Mouse (Mus musculus): ENCODE data around the gene Aox2. TPM values are rescaled to one million over a fixed set of nuclear protein-coding genes. Genes with fewer than 3 reads are reported as not detected.
A peak's percentile ranks its signal among the peaks of the same experiment; 100 is the strongest.

Gene Aox2
- total RNA-seq, 2 experiments from 2014 or later = 0.27 TPM; not detected in 1

DNA sequence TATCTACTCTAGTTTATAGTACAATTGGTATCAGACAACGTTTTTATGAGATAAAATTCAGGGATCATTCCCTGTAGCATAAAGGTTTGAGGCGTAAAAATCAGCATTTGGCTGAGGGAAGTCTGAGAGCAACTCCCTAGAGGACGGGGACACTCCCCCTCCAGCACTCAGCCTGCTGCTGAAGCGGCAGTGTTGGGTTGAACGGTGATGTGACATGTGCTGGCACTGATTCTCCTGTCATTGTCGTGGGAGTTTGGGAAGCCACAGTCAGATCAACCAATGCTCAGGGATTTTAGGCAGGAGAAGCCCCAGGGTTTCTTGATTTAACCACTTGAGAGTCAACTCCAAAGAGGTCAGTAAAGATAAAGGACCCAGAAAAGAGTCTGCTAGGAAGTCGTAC is 6.4 kb downstream of the Aox2 start:
- intact Hi-C loops (cut with DNase I) = no loop called here
- DNase-seq = no peak

DNA sequence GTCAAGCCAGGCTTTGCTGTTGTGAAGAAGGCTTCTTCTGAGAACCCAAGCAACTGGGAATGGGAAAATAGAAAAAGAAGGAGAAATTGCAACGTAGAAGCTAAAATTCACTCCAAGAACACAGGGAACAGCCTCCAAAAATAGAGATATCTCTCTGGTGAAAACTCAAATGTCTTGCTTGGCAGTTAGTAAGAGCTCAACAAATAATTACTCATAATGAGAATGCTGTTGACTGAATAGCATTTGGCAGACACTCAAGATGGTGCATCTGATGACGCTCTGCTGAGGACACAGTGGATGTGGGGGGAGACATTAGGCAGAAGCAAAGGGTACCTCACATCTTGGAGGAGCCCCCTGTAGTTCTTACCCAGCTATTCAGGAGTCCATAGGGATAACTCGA is 10.0 kb downstream of the Aox2 start:
- no peak for DNase-seq
- intact Hi-C loops (cut with DNase I) = no loop called here

DNA sequence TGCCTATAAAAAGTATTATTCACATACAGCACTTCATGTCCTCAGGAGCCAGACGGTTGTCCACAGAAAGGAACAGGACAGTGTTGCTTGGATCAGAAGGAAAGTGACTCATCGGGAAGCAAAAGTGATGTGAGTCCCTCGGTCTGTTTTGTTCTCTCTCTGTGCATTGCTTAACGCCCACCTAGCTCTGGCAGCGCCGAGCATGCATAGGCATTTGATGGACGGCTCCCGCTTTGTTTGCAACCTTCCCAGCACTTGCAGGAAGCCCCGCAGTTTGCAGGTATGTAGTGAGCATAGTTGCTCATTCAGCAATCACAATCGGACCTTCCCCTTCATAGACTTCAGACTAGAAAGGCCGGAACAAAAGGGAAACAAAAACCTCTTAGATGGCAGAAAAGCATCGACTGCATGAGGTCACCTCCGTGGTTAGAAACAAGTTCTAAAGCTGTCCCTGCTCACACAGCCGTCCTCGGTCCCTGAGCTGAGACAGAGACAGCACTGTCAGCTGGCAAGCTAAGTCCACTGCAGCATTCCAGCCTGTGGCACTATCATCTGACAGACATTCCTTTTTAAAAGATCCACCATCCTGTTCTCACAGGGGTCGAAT is 11.8 kb downstream of the Aox2 start:
- no peak for DNase-seq
- intact Hi-C loops (cut with DNase I) = no loop called here

DNA sequence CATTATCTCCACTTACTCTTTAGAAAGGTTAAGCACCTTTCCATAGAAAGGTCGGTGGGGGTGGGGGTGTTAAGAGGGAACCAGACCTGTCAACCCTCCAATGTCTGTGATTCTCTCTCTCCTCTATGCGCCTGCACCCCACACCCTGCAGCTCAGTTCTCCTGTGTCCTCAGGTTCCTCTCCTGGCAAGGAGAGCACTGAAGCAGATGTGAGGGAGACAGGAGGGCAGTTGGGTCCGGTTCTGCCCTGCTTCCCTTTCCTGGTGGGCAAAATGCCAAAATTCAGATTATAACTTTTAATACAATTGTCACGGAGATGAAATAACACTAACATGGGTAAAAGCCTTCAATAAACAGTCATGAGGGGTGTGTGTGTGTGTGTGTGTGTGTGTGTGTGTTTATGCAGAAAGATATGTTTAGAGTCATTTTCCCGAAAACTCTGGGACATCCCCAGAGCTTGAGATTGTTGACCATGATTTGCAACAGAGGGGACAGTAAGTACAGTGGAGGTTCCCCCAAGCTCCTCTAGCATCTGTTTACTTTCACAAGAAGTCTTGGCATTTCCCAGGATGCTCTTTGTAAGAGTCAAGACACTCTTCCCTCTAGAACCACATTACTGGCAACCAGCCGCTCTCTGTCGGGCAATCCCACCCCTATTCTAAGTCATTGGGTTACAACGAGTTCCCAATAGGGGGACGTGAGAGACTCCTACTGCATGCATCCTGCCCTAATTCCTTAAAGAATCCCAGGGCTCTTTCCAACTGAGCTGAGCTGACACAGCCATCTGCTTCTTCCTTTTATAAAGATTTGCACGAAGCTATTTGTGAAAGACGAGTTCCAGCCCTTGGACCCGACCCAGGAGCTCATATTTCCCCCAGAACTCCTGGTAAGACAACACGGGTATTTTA is 13.5 kb downstream of the Aox2 start:
- intact Hi-C loops (cut with DNase I) = no loop called here
- peak in 1 of 2 experiments; percentile 34 for DNase-seq

- intact Hi-C loops (cut with DNase I) = loop anchor here (2.0 to 5.0 kb wide), 3 partner anchors 98 to 867 kb away; partner anchors contain the start of gene Bzw1
- DNase-seq = no peak
Observed at GRCm38 (mm10) chr1:58294730-58295129, 16.6 kb downstream of the Aox2 start.

- DNase-seq = peak; percentile 76 to 84
- intact Hi-C loops (cut with DNase I) = loop anchor here (5.0 kb wide), 2 partner anchors 96 to 869 kb away; partner anchors contain the start of gene Bzw1
Observed at GRCm38 (mm10) chr1:58296278-58296677, 18.2 kb downstream of the Aox2 start.

GRCm38 (mm10) chr1:58296821-58297220 is 18.7 kb downstream of the Aox2 start:
- intact Hi-C loops (cut with DNase I) = loop anchor here (5.0 kb wide), 2 partner anchors 95 to 870 kb away; partner anchors contain the start of gene Bzw1
- no peak for DNase-seq

- intact Hi-C loops (cut with DNase I) = loop anchor here (5.0 kb wide), 2 partner anchors 94 to 871 kb away; partner anchors contain the start of gene Bzw1
- DNase-seq = peak in 1 of 2 experiments; percentile 25
Observed at GRCm38 (mm10) chr1:58298347-58298746, 20.2 kb downstream of the Aox2 start.

- intact Hi-C loops (cut with DNase I) = no loop called here
- no peak for DNase-seq
Observed at GRCm38 (mm10) chr1:58301073-58301472, 22.9 kb downstream of the Aox2 start.

DNA sequence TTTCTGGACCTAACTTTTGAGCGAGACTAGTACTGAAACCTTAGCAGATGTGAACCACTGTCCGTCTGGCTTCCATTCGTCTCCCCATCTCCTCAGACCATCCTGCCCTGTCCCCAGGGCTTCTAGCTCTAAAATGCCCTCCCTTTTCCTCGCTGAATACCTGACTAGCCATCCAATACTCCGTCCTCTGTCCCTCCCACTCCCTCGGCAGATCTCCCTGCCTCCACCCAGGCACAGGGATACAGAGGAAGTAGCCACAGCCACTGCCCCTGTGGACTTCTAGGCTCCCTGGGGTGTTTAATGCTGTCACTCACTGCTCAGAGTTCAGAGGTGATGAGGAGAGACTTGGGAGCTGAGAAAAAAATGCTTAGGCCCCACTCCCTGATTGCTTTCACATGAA is 23.9 kb downstream of the Aox2 start:
- no peak for DNase-seq
- intact Hi-C loops (cut with DNase I) = no loop called here

DNA sequence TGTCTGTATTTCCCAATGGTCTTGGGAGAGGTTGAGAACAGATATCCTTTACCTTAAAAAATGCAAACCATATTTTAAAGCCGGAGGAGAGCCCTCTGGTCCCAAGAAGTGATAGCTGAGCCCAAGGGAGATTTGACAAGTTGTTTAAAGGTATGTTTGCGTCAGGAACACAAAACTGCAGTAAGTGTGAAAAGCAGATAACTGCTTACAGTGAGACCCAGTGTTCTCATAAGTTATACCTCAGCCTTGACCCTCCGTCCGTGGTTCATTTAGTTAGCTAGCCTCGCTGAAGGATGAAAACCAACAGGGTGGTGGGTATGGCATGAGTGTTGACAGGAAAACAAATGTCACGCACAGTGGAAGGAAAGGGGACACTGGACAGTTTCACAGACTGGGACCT is 24.9 kb downstream of the Aox2 start:
- no peak for DNase-seq

DNA sequence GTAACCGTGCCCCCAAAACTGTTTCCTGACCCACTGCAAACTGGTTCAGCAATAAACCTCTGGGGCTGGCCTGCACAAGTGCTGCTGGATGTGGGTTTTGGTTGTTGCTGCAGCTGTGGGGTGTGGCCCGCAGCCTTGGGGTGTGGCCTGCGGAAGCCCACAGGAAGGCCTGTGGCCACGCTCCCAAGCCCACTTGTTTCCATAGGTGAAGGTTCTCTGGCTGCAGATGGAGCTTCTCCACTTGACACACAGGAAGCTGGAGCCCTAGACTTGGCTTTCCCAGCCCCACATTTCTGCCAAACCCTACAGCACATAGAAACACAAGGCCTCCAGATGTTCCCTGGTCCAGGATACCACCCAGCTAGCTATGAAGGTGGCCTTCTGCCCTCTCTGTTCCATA is 25.6 kb downstream of the Aox2 start:
- intact Hi-C loops (cut with DNase I) = no loop called here
- peak; percentile 46 to 51 for DNase-seq

More for the DNA sequence above, 24.9 kb downstream of the Aox2 start:
- intact Hi-C loops (cut with DNase I) = no loop called here

GRCm38 (mm10) chr1:58304296-58304695 is 26.2 kb downstream of the Aox2 start:
- DNase-seq = peak; percentile 32 to 38

DNA sequence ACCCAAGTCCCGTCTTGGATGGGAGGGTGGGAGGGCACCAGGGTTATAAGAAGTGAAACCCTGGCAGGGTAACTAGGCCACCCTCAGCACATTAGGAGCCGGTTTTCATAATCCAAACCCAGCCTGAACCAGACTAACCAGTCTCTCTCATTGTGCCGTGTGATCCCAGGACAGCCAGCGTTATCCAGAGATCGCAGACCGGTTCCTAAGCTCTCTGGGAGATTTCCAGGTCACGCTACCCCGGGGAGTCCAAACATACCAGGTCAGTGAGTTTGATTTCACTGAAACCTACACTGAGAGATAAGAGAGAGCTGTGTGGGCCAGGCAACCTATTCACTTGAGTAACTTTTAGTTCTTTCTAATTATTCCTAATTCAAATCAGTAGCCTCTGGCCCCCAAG is 29.1 kb downstream of the Aox2 start:
- intact Hi-C loops (cut with DNase I) = no loop called here
- DNase-seq = no peak

More at GRCm38 (mm10) chr1:58304296-58304695, 26.2 kb downstream of the Aox2 start:
- intact Hi-C loops (cut with DNase I) = no loop called here

DNA sequence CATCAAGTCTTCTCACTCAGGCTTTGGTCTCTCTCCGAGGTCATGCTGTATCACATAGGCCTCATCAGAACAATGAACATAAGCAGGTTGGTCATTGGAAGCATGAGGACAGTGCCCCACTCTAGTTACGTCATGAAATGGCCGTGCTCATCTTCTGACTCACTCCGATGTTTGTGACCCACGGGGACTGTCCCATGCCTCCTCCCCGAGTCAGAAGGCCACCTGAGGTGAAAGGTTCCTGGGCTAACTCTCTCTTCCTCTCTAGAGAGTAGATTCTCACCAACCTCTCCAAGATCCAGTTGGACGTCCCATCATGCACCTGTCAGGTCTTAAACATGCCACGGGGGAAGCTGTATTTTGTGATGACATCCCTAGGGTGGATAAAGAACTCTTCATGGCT is 30.5 kb downstream of the Aox2 start:
- no peak for DNase-seq
- intact Hi-C loops (cut with DNase I) = no loop called here

GRCm38 (mm10) chr1:58309853-58310252 is 31.7 kb downstream of the Aox2 start:
- DNase-seq = no peak
- intact Hi-C loops (cut with DNase I) = no loop called here

- intact Hi-C loops (cut with DNase I) = no loop called here
- DNase-seq = no peak
Observed at GRCm38 (mm10) chr1:58311221-58311864, 33.2 kb downstream of the Aox2 start.

DNA sequence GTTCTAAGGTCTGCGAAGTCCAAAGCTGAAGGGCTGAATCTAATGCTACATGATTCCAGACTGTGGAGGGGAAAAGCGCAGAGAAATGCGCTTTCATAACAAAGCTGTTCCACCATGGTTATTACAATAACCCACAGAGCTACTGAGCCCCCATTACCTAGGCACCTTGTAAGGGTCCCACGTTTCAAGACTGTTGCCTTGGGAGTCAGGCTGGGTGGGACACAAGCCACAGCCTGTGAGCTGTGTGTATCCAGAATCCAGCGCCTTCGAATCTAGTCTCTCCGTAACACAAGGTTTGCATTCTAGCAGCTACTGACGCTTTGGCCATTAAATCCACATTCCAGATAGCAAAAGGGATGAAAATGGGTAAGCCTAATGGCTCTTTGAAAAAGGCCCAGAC is 35.0 kb downstream of the Aox2 start:
- DNase-seq = no peak
- intact Hi-C loops (cut with DNase I) = no loop called here

GRCm38 (mm10) chr1:58315532-58315931 is 37.4 kb downstream of the Aox2 start:
- DNase-seq = no peak
- intact Hi-C loops (cut with DNase I) = no loop called here

DNA sequence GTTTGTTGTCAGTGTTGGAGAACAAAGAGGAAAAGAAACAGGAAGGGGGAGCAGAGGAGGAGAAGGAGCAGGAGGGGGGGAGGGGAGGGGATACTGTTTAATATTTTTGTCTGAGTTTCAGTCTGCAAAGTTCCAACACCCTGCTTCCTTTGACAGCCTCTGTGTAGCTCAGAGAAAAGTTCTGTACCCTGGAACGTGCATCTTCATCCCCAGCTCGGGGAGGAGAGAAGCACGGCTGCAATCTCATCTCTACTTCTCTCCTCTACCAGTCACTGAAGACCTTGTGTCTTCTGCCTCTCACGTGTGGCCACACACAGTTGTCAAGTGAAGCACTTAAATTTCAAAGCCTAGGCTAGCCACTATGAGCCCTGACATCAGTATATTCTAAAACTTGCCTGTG is 55.1 kb downstream of the Aox2 start:
- intact Hi-C loops (cut with DNase I) = no loop called here
- no peak for DNase-seq

- intact Hi-C loops (cut with DNase I) = no loop called here
Observed at GRCm38 (mm10) chr1:58339901-58340300, 61.8 kb downstream of the Aox2 start.

More at GRCm38 (mm10) chr1:58339901-58340300, 61.8 kb downstream of the Aox2 start:
- DNase-seq = no peak
